21 mouse cellular contexts compared by ENCODE assay signal in genomic region chr2:173692693-173693092, GRCm38 (mm10). TPM values are rescaled to one million over a fixed set of nuclear protein-coding genes. Genes with fewer than 3 reads are reported as not detected.
"Had no signal": no experiment of that assay in that cellular context is flagged by ENCODE, and none has a peak within 500 bp of the region (broad histone marks: within the 10 kb centered on the region; RNA-seq: fewer than 3 reads in every experiment).

No protein-coding gene starts in this region.

- H3K27me3 ChIP-seq: midbrain, embryonic 12.5 days had no signal

- DNase-seq: kidney, adult 9 months; kidney, postnatal 36 days; layer of hippocampus, adult 9-11 months; layer of hippocampus, postnatal 36 days; lung, adult 18-20 months; lung, postnatal 14 days; right cerebral cortex, postnatal 14 days; thymus, adult 18-20 months; thymus, postnatal 14 days had no signal

- H3K4me2 ChIP-seq: limb, embryonic 12.5 days; midbrain, embryonic 12.5 days had no signal

- H3K4me1 ChIP-seq: midbrain, embryonic 12.5 days had no signal

- H3K9ac ChIP-seq: limb, embryonic 12.5 days; liver, embryonic 14.5 days; midbrain, embryonic 12.5 days had no signal

- H3K9me3 ChIP-seq: limb, embryonic 12.5 days; midbrain, embryonic 12.5 days had no signal

- H3K4me3 ChIP-seq: limb, embryonic 12.5 days; midbrain, embryonic 12.5 days had no signal

- H3K27ac ChIP-seq: kidney, postnatal 0 days; limb, embryonic 12.5 days; liver, embryonic 14.5 days; midbrain, embryonic 12.5 days had no signal

RNA-seq across cellular contexts. Expression of gene 1700010B08Rik, which starts 26.5 kb away (rescaled TPM):
- total RNA-seq: layer of hippocampus, adult 18-20 months; layer of hippocampus, postnatal 36 days; left cerebral cortex, postnatal 36 days; liver, adult 2 months; megakaryocyte-erythroid progenitor cell, adult 5-6 weeks; midbrain, postnatal 0 days had no signal
- polyA plus RNA-seq: kidney, postnatal 0 days; limb, embryonic 12.5 days; liver, adult 2 months; liver, embryonic 14.5 days; midbrain, embryonic 12.5 days; midbrain, postnatal 0 days; neural tube, embryonic 14.5 days; spleen, adult 2 months; stomach, embryonic 16.5 days had no signal
